Mouse (Mus musculus): ENCODE data around the gene Gm21970.
A peak's percentile ranks its signal among the peaks of the same experiment; 100 is the strongest.

Gm21970 gene

DNA sequence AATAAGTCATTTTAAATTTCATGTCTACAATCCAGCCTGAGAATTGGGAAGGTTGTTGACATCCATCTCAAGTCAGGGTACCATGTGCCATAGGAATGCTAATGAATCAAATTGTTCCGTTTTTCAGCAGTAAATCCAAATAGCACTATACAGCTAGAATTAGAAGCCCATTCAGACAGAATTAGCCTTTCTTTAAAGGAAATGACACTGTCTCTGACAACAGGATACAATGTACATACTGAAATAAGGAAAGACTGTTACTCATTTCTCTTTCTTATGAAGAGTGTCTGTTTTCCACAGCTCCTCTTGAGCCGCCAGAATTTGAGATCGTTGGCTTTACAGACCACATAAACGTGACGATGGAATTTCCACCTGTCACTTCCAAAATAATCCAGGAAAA, at the start of gene Gm21970:
Gm21970 (plus strand) TSS at position 301 of the 400 bp plus-strand sequence.
- DNase-seq, result no peak

DNA sequence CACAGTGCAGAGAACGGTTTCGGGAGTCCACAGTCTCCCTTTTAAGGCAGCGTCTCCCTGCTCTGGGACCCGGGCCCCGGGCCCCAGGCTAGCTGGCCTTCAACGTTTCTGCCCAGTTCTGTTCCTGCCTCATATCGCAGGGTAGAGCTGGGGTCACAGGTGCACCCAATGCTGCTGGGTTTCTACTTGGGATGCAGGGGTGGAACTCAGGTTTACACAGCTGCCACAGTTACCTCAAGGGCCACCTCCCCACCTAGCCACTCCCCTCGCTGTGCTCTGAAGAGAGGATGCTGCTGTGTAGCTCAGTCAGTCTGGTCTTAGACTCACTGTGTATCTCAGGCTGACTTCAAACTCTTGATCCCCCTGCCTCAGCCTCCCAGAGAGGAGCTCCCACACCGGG, 45.0 kb upstream of the Gm21970 start:
- DNase-seq, result no peak

DNA sequence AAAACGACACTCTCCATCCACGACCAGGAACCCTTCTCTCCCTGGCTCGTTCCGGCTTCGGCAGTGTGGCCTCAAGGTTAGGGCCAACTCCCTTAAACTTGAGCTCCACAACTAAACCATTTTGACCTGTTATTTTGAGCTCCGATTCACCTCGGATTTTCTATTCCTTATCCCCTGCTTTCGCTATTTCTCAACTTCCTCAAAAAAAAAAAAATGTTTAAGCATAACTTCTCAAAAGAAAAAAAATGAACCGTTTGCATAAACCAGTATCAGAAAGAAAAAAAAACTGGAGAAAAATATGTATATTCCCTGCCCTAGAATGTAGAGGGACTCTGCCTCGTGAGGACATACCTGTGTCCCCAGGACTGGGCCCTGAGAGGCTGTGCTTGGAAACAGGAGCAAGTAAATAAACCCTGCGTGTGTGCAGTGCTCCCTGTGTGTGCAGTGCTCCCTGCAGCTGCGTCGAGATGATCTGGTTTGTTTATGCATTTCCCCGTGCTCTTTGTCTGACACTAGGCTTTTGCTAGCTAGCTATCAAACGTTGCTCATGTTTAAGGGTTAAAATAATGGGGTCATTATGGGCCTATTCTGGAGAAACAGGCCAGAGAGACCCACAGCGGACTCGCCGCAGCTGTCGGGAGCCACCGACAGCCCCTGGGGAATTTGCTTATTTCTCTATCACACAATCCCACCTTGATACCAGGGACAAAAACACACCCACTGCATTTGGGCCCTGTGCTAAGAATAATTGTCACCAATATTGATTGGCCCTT, 43.8 kb upstream of the Gm21970 start:
- DNase-seq, result no peak

DNA sequence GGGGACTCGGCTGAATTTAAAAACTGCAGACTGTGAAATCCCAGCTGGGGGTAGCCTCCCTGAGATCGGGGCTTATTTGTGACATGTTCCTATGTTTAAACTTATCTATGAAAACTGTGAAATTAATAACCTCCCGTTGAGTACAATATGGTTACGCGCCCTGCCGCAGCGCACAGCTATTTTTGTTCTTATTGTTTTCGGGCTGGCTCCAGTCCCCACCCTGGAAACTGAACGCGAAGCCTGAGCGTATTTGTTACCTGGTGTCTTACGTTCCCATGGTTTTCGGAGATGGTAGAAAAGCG, 43.3 kb upstream of the Gm21970 start:
- DNase-seq, result no peak

GRCm38 (mm10) chr16:91348588-91349330, 42.8 kb upstream of the Gm21970 start:
- no peak for DNase-seq

DNA sequence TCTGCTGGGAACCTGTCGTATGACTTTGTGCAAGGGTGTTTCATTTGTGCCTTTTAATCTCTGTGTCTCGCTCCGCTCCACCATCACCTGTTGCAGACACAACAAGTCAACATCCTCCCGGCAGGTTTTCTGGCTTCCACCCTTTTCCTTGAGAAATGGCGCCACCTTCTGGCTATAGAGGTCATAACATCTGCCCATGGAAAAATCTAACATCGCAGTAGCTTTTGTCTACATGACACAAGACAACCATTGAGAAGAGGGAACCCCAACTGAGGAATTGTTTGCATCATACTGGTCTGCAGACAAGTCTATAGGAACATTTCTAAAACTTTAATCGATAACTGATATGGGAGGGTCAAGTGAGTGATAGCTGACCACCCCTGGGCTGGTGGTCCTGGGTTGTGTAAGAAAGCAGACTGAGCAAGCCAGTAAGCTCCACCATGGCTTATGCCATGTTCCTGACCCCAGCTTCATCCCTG, 39.4 kb upstream of the Gm21970 start:
- DNase-seq, result peak; percentile 71

DNA sequence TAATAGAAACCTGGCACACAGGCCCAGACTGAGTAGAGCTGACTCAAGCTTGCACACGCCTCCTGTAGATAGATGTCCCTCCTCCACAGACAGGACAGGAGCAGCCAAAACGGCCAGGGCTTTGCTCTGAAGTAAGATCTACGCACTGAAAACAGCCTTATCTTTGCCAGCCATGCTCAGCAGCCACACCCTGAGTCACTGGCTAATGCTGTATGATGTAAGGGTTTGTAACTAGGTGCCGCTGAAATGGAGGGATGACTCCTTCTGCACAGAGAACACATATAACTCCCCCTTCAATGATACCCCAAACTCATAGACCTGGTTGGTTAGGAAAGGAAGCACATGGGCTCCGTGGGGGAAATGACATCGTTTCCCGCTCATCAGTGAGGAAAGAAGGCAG, 38.8 kb upstream of the Gm21970 start:
- no peak for DNase-seq

DNA sequence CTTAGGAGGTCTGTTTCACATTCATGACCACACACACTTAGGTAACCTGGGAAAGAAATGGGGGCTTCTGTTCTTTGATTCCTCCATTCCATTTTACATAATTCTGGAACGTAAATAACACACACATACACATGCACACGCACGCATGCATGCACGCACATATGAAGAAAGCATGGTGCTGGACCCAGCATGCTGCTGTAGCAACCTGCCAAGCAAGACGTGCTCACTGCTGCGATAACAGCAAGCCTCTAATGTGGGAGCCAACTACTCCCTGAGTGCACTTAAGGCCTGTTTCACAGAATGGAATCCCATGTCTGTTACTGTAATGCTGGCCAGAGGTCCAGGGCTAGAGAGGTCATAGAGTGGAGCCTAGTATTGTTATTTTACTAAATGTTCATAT, 38.3 kb upstream of the Gm21970 start:
- no peak for DNase-seq

GRCm38 (mm10) chr16:91353638-91354037, 37.9 kb upstream of the Gm21970 start:
- no peak for DNase-seq

DNA sequence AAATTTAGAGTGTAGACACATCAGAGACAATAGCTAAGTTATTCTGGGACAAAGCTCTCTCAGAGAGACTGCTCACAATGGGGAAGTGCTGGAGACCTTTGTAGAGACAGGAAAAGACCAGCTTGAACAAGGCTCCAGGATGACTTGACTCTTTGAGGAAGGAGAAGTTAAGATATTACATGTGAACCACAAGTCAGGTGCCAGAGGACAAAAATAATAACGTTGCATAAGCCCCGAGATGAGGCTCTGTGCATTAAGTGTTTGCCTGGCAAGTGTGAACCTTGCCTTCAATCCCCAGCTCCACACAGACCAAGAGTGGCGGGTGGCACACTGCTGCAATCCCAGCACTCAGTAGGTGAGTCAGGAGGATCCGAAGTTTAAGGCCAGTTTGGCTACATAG, 36.9 kb upstream of the Gm21970 start:
- DNase-seq, result no peak

- no peak for DNase-seq
These were observed 36.4 kb upstream of the Gm21970 start for GRCm38 (mm10) chr16:91355160-91355559.

- no peak for DNase-seq
These were observed 34.6 kb upstream of the Gm21970 start for GRCm38 (mm10) chr16:91356760-91357525.

GRCm38 (mm10) chr16:91357526-91357900, 34.0 kb upstream of the Gm21970 start:
- DNase-seq, result no peak

DNA sequence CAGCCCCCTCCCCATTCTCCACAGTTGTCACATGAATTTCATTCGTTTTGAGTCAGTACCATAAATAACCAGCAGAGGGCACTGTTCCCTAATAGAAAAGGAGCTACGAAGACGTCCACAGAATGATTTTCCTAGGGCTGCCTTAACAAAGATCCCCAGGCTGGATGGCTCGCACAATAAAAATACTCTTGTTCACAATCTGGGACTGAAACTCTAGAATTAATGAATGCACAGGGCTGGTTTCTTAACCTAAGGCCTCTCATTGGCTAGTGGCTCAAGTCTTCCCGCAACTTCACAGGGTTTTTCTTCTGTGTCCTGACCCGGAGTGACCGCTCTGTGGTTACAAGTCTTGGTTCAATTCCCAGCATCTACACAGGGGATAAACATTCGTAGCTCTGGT, 33.0 kb upstream of the Gm21970 start:
- DNase-seq, result peak; percentile 78

DNA sequence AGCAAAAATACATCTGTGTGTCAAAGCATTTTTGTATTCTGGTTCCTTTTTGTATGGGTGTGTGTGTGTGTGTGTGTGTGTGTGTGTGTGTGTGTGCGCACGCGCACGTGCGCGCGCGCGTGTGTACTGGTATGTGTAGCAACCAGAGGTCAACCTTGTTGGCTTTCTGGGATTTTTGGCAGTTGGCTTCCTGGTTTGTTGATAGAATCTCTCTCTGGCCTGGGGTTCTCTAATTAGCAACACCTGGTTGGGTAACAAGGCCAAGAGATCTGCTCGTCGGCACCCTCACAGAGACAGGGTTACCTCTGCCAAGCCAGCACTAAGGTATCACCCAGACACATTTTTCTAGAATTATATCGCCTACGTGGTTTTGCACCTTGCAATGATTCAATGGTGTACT, 32.0 kb upstream of the Gm21970 start:
- no peak for DNase-seq

GRCm38 (mm10) chr16:91360162-91360561, 31.4 kb upstream of the Gm21970 start:
- DNase-seq, result no peak

DNA sequence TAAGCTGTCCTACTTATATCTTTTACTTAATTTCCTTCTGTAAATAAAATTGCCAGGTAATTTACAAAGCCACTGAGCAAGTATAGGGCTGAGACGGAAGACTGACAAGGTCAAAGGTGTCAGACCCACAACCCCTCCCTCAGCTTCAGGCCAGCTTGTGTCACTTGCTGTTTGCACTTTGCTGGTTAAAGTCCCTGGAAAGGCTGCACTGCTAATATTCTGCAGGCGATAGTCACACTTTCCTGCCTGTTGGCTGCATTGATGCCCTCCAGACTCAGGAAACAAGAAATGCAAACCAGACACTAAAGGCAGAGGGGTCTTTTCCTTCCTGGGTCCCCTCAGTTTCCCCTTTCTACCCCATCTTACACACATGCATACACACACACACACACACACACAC, 29.5 kb upstream of the Gm21970 start:
- no peak for DNase-seq

GRCm38 (mm10) chr16:91362616-91363272, 28.8 kb upstream of the Gm21970 start:
- DNase-seq, result peak; percentile 77

DNA sequence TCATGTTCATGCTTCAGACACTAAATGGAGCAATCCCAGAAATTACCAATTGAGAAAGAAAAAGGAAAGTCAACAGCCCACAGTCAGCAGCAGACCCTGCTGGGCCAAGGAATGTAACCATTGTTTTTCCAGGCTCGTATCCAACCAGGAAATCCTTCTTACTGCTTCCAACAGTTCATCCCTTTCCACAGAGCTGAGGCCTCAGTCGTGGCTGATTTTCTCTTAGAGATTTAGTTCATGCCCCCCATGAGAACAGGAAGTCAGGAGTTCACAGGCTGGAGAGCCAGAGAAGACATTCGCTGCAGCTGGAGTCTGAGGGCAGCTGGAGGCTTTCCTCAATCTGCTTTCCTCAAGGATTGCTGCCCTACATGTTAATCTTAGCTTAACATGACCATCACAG, 28.0 kb upstream of the Gm21970 start:
- DNase-seq, result peak; percentile 86

DNA sequence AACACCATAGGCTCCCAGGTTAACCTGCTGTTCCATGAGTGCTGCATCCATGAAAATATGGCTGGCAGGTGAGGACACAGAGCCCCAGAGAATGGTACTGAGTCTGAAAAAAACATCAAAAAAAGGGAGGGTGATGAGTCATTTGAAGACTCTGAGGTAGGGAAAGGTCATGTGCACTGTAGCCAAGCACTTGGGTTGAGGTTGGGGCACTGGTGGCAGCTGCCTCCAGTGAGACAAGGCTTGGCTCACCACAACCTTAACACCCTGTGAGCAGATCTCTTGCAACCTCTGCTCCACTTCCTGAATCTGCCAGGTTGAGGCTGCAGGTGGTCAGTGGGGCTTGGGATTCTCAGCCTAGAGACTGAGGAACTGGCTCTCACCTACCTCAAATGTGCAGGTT, 25.0 kb upstream of the Gm21970 start:
- DNase-seq, result no peak

GRCm38 (mm10) chr16:91367066-91367465, 24.5 kb upstream of the Gm21970 start:
- no peak for DNase-seq

DNA sequence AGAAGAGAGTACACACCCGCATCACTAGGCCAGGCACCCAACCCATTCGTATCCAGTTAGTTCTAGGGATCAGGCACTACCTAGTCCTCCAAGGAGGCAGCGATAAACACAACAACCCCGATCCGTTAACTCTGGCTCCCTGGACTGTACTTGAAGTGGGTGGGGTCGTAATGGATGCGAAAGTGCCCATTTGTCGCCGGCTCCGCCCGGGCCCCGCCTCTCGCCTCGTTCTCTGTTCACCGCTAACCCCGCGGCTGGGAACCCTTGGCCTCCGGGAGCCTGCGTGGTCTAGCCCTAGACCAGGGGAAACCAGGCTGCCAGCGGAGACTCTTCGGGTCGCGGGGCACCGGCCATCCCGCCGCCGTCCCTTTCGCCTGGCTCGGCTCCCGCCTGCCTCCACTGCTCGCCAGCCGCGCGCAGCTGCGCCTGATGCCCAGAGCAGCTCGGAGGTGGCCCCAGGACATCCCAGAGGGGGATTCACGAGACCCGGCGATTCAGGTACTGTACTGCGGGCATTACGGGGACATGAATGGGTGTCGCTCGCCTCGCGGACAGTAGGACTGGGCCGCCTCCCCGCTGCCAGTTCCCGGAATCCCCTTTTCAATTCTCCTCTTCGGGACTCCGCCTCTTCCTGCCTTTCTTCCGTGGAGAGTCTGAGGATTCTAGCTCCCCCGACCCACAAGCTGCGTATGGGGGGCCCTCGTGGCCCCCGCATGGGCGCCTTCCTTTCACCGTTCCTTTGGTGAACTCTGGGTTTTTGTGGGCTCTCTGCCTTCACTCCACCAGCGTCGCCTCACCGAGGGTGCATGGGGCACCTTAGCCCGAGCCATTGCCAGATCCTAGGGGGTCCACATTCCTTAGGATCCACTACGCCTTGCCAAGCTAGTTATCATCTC, 18.7 kb upstream of the Gm21970 start, which contains the start of gene Ifnar2:
Ifnar2 (plus strand) TSS at position 207 of the 896 bp plus-strand sequence.
- peak; percentile 83 for DNase-seq
